Mouse (Mus musculus): ENCODE measurements around the gene Sardh. TPM values are rescaled to one million over a fixed set of nuclear protein-coding genes. Genes with fewer than 3 reads are reported as not detected.
A peak's percentile ranks its signal among the peaks of the same experiment; 100 is the strongest.

The Sardh gene
- polyA plus RNA-seq, 1 experiment from 2014 or later: 4.8 TPM

- WGBS: 24% methylated on average over 3 of the region's 3 CpGs
- H3K4me3 ChIP-seq (ENCODE audit: low read depth, low read length): no peak overlapping the region
- H3K36me3 ChIP-seq (ENCODE audit: control insufficient read depth, insufficient read depth, low read length): no peaks in the 10 kb centered on the region
- peak; percentile 70; the same call in 1 of the 2 replicates for ATAC-seq
- H3K9ac ChIP-seq (ENCODE audit: low read depth, low read length): no peak overlapping the region
- H3K27ac ChIP-seq (ENCODE audit: low read length): no peak overlapping the region
- H3K27me3 ChIP-seq (ENCODE audit: control insufficient read depth, insufficient read depth, low read depth, low read length): no peaks in the 10 kb centered on the region
- no peak overlapping the region for H3K4me2 ChIP-seq (ENCODE audit: low read length)
- H3K4me1 ChIP-seq (ENCODE audit: control insufficient read depth, insufficient read depth, low read length): no peaks in the 10 kb centered on the region
- H3K9me3 ChIP-seq (replicated peaks; ENCODE audit: control insufficient read depth, low read length, poor library complexity, severe bottlenecking): no peaks in the 10 kb centered on the region
Observed at GRCm38 (mm10) chr2:27235729-27236128, 12.4 kb downstream of the Sardh start.

- no peak overlapping the region for H3K4me3 ChIP-seq (ENCODE audit: low read depth, low read length)
- no peaks in the 10 kb centered on the region for H3K27me3 ChIP-seq (ENCODE audit: control insufficient read depth, insufficient read depth, low read depth, low read length)
- no peaks in the 10 kb centered on the region for H3K9me3 ChIP-seq (replicated peaks; ENCODE audit: control insufficient read depth, low read length, poor library complexity, severe bottlenecking)
- H3K9ac ChIP-seq (ENCODE audit: low read depth, low read length): no peak overlapping the region
- no peaks in the 10 kb centered on the region for H3K36me3 ChIP-seq (ENCODE audit: control insufficient read depth, insufficient read depth, low read length)
- 35% methylated on average over 7 of the region's 7 CpGs for WGBS
- H3K4me2 ChIP-seq (ENCODE audit: low read length): no peak overlapping the region
- ATAC-seq: no peak
- no peak overlapping the region for H3K27ac ChIP-seq (ENCODE audit: low read length)
- no peaks in the 10 kb centered on the region for H3K4me1 ChIP-seq (ENCODE audit: control insufficient read depth, insufficient read depth, low read length)
Observed at GRCm38 (mm10) chr2:27232376-27232775, 15.8 kb downstream of the Sardh start.

- H3K4me1 ChIP-seq (ENCODE audit: control insufficient read depth, insufficient read depth, low read length): no peaks in the 10 kb centered on the region
- H3K4me2 ChIP-seq (ENCODE audit: low read length): no peak overlapping the region
- H3K27ac ChIP-seq (ENCODE audit: low read length): no peak overlapping the region
- no peaks in the 10 kb centered on the region for H3K36me3 ChIP-seq (ENCODE audit: control insufficient read depth, insufficient read depth, low read length)
- H3K4me3 ChIP-seq (ENCODE audit: low read depth, low read length): no peak overlapping the region
- no peaks in the 10 kb centered on the region for H3K9me3 ChIP-seq (replicated peaks; ENCODE audit: control insufficient read depth, low read length, poor library complexity, severe bottlenecking)
- ATAC-seq: no peak
- no peaks in the 10 kb centered on the region for H3K27me3 ChIP-seq (ENCODE audit: control insufficient read depth, insufficient read depth, low read depth, low read length)
- WGBS: 98% methylated on average over 2 of the region's 2 CpGs
- no peak overlapping the region for H3K9ac ChIP-seq (ENCODE audit: low read depth, low read length)
Observed at GRCm38 (mm10) chr2:27229481-27230105, 18.5 kb downstream of the Sardh start.

DNA sequence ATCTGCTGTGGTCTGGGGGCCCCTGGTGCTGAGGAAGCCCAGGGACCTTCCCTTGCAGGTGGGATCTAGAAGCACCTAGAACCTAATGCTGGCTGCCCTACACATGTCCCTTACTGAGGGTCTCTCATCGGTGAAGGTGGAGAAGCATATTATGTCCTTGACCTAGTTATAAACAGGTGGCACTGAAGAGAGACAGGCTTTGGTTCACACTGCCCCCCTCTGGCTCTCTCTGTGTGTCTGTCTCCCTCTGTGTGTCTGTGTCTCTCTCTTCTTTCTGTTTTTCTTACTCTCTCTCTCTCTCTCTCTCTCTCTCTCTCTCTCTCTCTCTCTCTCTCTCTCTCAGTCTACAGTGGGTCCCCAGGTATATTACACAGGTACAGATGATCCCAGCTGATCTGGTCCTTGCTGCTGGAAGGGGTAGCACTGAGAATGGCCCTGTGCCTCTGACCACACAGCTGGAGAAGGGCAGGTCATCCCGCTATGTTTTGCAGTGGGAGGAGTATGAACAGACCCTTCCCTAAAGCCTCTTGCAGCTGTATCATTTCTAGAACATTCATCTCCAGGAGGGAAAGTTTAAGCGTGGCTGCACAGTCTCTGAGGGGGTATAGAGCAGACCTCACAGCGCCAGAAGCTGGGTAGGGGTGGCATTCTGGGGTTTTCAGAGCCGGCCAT lies 19.2 kb downstream of the Sardh start:
- Histone ChIP-seq H3K27me3 (ENCODE audit: control insufficient read depth, insufficient read depth, low read depth, low read length) (no peaks in the 10 kb centered on the region), H3K4me3 (ENCODE audit: low read depth, low read length) (no peak overlapping the region), H3K27ac (ENCODE audit: low read length) (no peak overlapping the region), H3K4me2 (ENCODE audit: low read length) (no peak overlapping the region), H3K4me1 (ENCODE audit: control insufficient read depth, insufficient read depth, low read length) (no peaks in the 10 kb centered on the region), H3K9ac (ENCODE audit: low read depth, low read length) (no peak overlapping the region), H3K9me3 (replicated peaks; ENCODE audit: control insufficient read depth, low read length, poor library complexity, severe bottlenecking) (no peaks in the 10 kb centered on the region), H3K36me3 (ENCODE audit: control insufficient read depth, insufficient read depth, low read length) (no peaks in the 10 kb centered on the region)
- WGBS: 83% methylated on average over 5 of the region's 5 CpGs
- ATAC-seq: no peak

GRCm38 (mm10) chr2:27226572-27226971 lies 21.6 kb downstream of the Sardh start:
- H3K4me1 ChIP-seq (ENCODE audit: control insufficient read depth, insufficient read depth, low read length): no peaks in the 10 kb centered on the region
- H3K27ac ChIP-seq (ENCODE audit: low read length): no peak overlapping the region
- 66% methylated on average over 7 of the region's 7 CpGs for WGBS
- no peak for ATAC-seq
- H3K4me3 ChIP-seq (ENCODE audit: low read depth, low read length): no peak overlapping the region
- H3K36me3 ChIP-seq (ENCODE audit: control insufficient read depth, insufficient read depth, low read length): no peaks in the 10 kb centered on the region
- H3K9ac ChIP-seq (ENCODE audit: low read depth, low read length): no peak overlapping the region
- H3K9me3 ChIP-seq (replicated peaks; ENCODE audit: control insufficient read depth, low read length, poor library complexity, severe bottlenecking): no peaks in the 10 kb centered on the region
- H3K27me3 ChIP-seq (ENCODE audit: control insufficient read depth, insufficient read depth, low read depth, low read length): no peaks in the 10 kb centered on the region
- no peak overlapping the region for H3K4me2 ChIP-seq (ENCODE audit: low read length)

- no peaks in the 10 kb centered on the region for H3K36me3 ChIP-seq (ENCODE audit: control insufficient read depth, insufficient read depth, low read length)
- H3K9me3 ChIP-seq (replicated peaks; ENCODE audit: control insufficient read depth, low read length, poor library complexity, severe bottlenecking): no peaks in the 10 kb centered on the region
- no peak overlapping the region for H3K4me3 ChIP-seq (ENCODE audit: low read depth, low read length)
- 76% methylated on average over 7 of the region's 7 CpGs for WGBS
- no peak for ATAC-seq
- no peaks in the 10 kb centered on the region for H3K27me3 ChIP-seq (ENCODE audit: control insufficient read depth, insufficient read depth, low read depth, low read length)
- H3K9ac ChIP-seq (ENCODE audit: low read depth, low read length): no peak overlapping the region
- no peaks in the 10 kb centered on the region for H3K4me1 ChIP-seq (ENCODE audit: control insufficient read depth, insufficient read depth, low read length)
- no peak overlapping the region for H3K27ac ChIP-seq (ENCODE audit: low read length)
- H3K4me2 ChIP-seq (ENCODE audit: low read length): no peak overlapping the region
Observed at GRCm38 (mm10) chr2:27223012-27223421, 25.1 kb downstream of the Sardh start.

- 89% methylated on average over 8 of the region's 8 CpGs for WGBS
- Histone ChIP-seq H3K4me3 (ENCODE audit: low read depth, low read length) (no peak overlapping the region), H3K27me3 (ENCODE audit: control insufficient read depth, insufficient read depth, low read depth, low read length) (no peaks in the 10 kb centered on the region), H3K9me3 (replicated peaks; ENCODE audit: control insufficient read depth, low read length, poor library complexity, severe bottlenecking) (no peaks in the 10 kb centered on the region), H3K4me2 (ENCODE audit: low read length) (no peak overlapping the region), H3K4me1 (ENCODE audit: control insufficient read depth, insufficient read depth, low read length) (no peaks in the 10 kb centered on the region), H3K9ac (ENCODE audit: low read depth, low read length) (no peak overlapping the region), H3K36me3 (ENCODE audit: control insufficient read depth, insufficient read depth, low read length) (no peaks in the 10 kb centered on the region), H3K27ac (ENCODE audit: low read length) (no peak overlapping the region)
- no peak for ATAC-seq
Observed at GRCm38 (mm10) chr2:27218569-27218968, 29.6 kb downstream of the Sardh start.

DNA sequence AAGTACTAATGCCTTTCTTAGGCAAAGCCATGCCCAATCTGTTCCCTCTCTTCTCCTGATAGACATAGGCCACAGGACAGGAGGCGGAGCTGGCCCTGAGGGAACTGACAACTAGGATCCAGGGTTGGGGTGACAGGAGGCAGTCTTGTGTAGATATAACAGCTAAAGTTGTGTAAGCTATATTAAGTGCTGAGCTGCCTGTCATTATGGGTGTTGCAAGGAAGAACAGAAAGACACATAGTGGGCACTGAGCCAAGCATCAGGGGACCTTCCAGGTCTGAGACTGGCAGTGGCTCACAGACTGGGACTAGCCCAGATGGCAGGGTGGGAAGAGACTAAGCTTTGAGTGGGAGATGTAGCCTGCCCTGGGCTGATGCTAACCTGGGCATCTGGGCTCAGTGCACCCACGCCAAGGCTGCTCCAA lies 30.0 kb downstream of the Sardh start:
- Histone ChIP-seq H3K4me3 (ENCODE audit: low read depth, low read length) (no peak overlapping the region), H3K36me3 (ENCODE audit: control insufficient read depth, insufficient read depth, low read length) (no peaks in the 10 kb centered on the region), H3K27me3 (ENCODE audit: control insufficient read depth, insufficient read depth, low read depth, low read length) (no peaks in the 10 kb centered on the region), H3K4me2 (ENCODE audit: low read length) (no peak overlapping the region), H3K4me1 (ENCODE audit: control insufficient read depth, insufficient read depth, low read length) (no peaks in the 10 kb centered on the region), H3K9ac (ENCODE audit: low read depth, low read length) (no peak overlapping the region), H3K9me3 (replicated peaks; ENCODE audit: control insufficient read depth, low read length, poor library complexity, severe bottlenecking) (no peaks in the 10 kb centered on the region), H3K27ac (ENCODE audit: low read length) (no peak overlapping the region)
- no peak for ATAC-seq
- 78% methylated on average over 2 of the region's 2 CpGs for WGBS

DNA sequence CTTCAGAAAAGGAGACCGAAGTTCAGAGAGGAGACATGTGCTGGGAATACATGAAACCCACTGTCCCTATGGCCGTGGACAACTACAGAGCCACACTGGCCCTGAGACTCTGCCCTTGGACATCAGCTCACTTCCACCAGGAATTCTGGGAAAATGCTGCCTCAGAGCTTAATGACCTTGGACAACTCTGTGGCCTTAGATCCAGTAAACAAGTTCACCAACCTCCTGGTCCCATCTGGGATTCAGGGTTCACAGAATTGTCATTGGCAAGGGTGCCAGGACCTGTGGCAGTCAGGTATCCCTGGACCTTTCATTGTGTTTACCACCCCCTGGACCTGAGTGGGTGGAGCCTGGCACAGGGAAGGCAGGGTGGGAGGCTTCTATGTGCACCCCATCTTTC lies 32.6 kb downstream of the Sardh start:
- no peaks in the 10 kb centered on the region for H3K4me1 ChIP-seq (ENCODE audit: control insufficient read depth, insufficient read depth, low read length)
- H3K36me3 ChIP-seq (ENCODE audit: control insufficient read depth, insufficient read depth, low read length): no peaks in the 10 kb centered on the region
- H3K4me2 ChIP-seq (ENCODE audit: low read length): no peak overlapping the region
- H3K27ac ChIP-seq (ENCODE audit: low read length): no peak overlapping the region
- H3K9me3 ChIP-seq (replicated peaks; ENCODE audit: control insufficient read depth, low read length, poor library complexity, severe bottlenecking): no peaks in the 10 kb centered on the region
- no peak overlapping the region for H3K9ac ChIP-seq (ENCODE audit: low read depth, low read length)
- 91% methylated on average over 2 of the region's 2 CpGs for WGBS
- H3K4me3 ChIP-seq (ENCODE audit: low read depth, low read length): no peak overlapping the region
- H3K27me3 ChIP-seq (ENCODE audit: control insufficient read depth, insufficient read depth, low read depth, low read length): no peaks in the 10 kb centered on the region
- ATAC-seq: no peak
